Mouse (Mus musculus) neural tube, embryonic 12.5 days (tissue): Measurements from ENCODE around the gene Lmnb2. TPM values are rescaled to one million over a fixed set of nuclear protein-coding genes. Genes with fewer than 3 reads are reported as not detected.

ENCODE experiments used
- ATAC-seq: fragments of 200-750 bp; cut with Nextera tagmentation; 2 replicates; pipeline ENCODE4 v1.8.0; 2017; ENCODE audit warnings: low read depth, mild to moderate bottlenecking, moderate TSS enrichment, moderate library complexity; ENCODE audit not compliant: low FRiP score
- H3K27ac ChIP-seq: fragments of 300-500 bp; sonication (generic); 2 replicates; pipeline ENCODE4 v1.5.1; 2016
- H3K27me3 ChIP-seq: fragments of 300-500 bp; sonication (generic); replicated peaks from 2 replicates; pipeline ENCODE4 v1.6.1; 2016; ENCODE audit warnings: mild to moderate bottlenecking
- H3K36me3 ChIP-seq: fragments of 300-500 bp; sonication (generic); 2 replicates; pipeline ENCODE4 v1.6.1; 2016; ENCODE audit warnings: mild to moderate bottlenecking
- H3K4me1 ChIP-seq: fragments of 300-500 bp; sonication (generic); 2 replicates; pipeline ENCODE4 v1.6.1; 2016
- H3K4me2 ChIP-seq: fragments of 300-500 bp; sonication (generic); replicated peaks from 2 replicates; pipeline ENCODE4 v1.6.1; 2016; ENCODE audit warnings: mild to moderate bottlenecking
- H3K4me3 ChIP-seq: fragments of 300-500 bp; sonication (generic); 2 replicates; pipeline ENCODE4 v1.5.1; 2016
- H3K9ac ChIP-seq: fragments of 300-500 bp; sonication (generic); 2 replicates; pipeline ENCODE4 v1.6.1; 2016; ENCODE audit warnings: mild to moderate bottlenecking
- H3K9me3 ChIP-seq: fragments of 300-500 bp; sonication (generic); 2 replicates; pipeline ENCODE4 v1.6.1; 2016; ENCODE audit warnings: mild to moderate bottlenecking
- WGBS: fragments of 180-500 bp; shearing (Covaris S2); methylation state at CpG from one replicate; pipeline ENCODE4 v1.1.7; 2016; 5-methylcytosine and 5-hydroxymethylcytosine counted together
- polyA plus RNA-seq: library from polyadenylated mRNA; unstranded; fragments of >200 nt; fragmentation: Nextera tagmentation; extraction: Ambion mirVana; gene quantifications from 2 replicates; pipeline ENCODE4 v1.2.1, GENCODE M21; 2016

Lmnb2 gene
- polyA plus RNA-seq, 1 experiment from 2014 or later, result 57.1 TPM

GRCm38 (mm10) chr10:80942919-80943318 lies 24.9 kb upstream of the Lmnb2 start:
- Histone ChIP-seq H3K27ac (no peak overlapping the region), H3K27me3 (peaks cover 15% of the 10 kb centered on the region), H3K4me2 (no peak overlapping the region), H3K9me3 (no peaks in the 10 kb centered on the region), H3K36me3 (no peaks in the 10 kb centered on the region), H3K4me1 (peaks cover 32% of the 10 kb centered on the region), H3K4me3 (no peak overlapping the region), H3K9ac (no peak overlapping the region)
- no peak for ATAC-seq
- 63% methylated on average over 8 of the region's 8 CpGs for WGBS

GRCm38 (mm10) chr10:80940988-80941347 lies 22.9 kb upstream of the Lmnb2 start:
- Histone ChIP-seq H3K27ac (no peak overlapping the region), H3K4me2 (no peak overlapping the region), H3K36me3 (no peaks in the 10 kb centered on the region), H3K4me1 (peaks cover 46% of the 10 kb centered on the region), H3K4me3 (no peak overlapping the region), H3K9ac (no peak overlapping the region), H3K27me3 (peaks cover 34% of the 10 kb centered on the region), H3K9me3 (no peaks in the 10 kb centered on the region)
- no peak for ATAC-seq
- WGBS, result 74% methylated on average over 2 of the region's 2 CpGs

GRCm38 (mm10) chr10:80940320-80940987 lies 22.4 kb upstream of the Lmnb2 start:
- Histone ChIP-seq H3K27me3 (peaks cover 39% of the 10 kb centered on the region), H3K36me3 (no peaks in the 10 kb centered on the region), H3K27ac (no peak overlapping the region), H3K4me3 (no peak overlapping the region), H3K4me1 (peaks cover 51% of the 10 kb centered on the region), H3K9ac (no peak overlapping the region), H3K4me2 (peak overlapping the region; percentile 64), H3K9me3 (no peaks in the 10 kb centered on the region)
- WGBS, result 42% methylated on average over 8 of the region's 8 CpGs
- no peak for ATAC-seq

- ATAC-seq, result peak; percentile 31
- Histone ChIP-seq H3K27me3 (peaks cover 46% of the 10 kb centered on the region), H3K36me3 (no peaks in the 10 kb centered on the region), H3K4me1 (peaks cover 55% of the 10 kb centered on the region), H3K4me2 (peak overlapping the region; percentile 64), H3K9ac (peak overlapping the region; percentile 47), H3K4me3 (peak overlapping the region; percentile 28), H3K9me3 (no peaks in the 10 kb centered on the region), H3K27ac (no peak overlapping the region)
- WGBS, result 7% methylated on average over 28 of the region's 28 CpGs
These were observed 21.6 kb upstream of the Lmnb2 start for GRCm38 (mm10) chr10:80939671-80940070.

- ATAC-seq, result peak; percentile 27
- Histone ChIP-seq H3K27me3 (peaks cover 53% of the 10 kb centered on the region), H3K36me3 (no peaks in the 10 kb centered on the region), H3K9ac (peak overlapping the region; percentile 41), H3K4me1 (peaks cover 55% of the 10 kb centered on the region), H3K4me3 (no peak overlapping the region), H3K27ac (no peak overlapping the region), H3K9me3 (no peaks in the 10 kb centered on the region), H3K4me2 (peak overlapping the region; percentile 64)
- 10% methylated on average over 15 of the region's 15 CpGs for WGBS
These were observed 20.9 kb upstream of the Lmnb2 start for GRCm38 (mm10) chr10:80938831-80939550.

GRCm38 (mm10) chr10:80937646-80938045 lies 19.6 kb upstream of the Lmnb2 start:
- WGBS, result 38% methylated on average over 8 of the region's 8 CpGs
- Histone ChIP-seq H3K4me1 (peaks cover 67% of the 10 kb centered on the region), H3K27ac (no peak overlapping the region), H3K36me3 (no peaks in the 10 kb centered on the region), H3K9me3 (no peaks in the 10 kb centered on the region), H3K4me2 (peak overlapping the region; percentile 31), H3K27me3 (peaks cover 66% of the 10 kb centered on the region), H3K4me3 (no peak overlapping the region), H3K9ac (0 out of 2 replicates have a peak overlapping the region, but pooled peaks have one; percentile 17)
- ATAC-seq, result no peak

- Histone ChIP-seq H3K4me2 (peak overlapping the region; percentile 57), H3K27me3 (peaks cover 75% of the 10 kb centered on the region), H3K4me1 (peaks cover 75% of the 10 kb centered on the region), H3K9ac (no peak overlapping the region; the same call in 1 of the 2 replicates), H3K9me3 (no peaks in the 10 kb centered on the region), H3K36me3 (no peaks in the 10 kb centered on the region), H3K4me3 (no peak overlapping the region), H3K27ac (no peak overlapping the region)
- no peak for ATAC-seq
- 18% methylated on average over 6 of the region's 6 CpGs for WGBS
These were observed 18.7 kb upstream of the Lmnb2 start for GRCm38 (mm10) chr10:80936810-80937164.

GRCm38 (mm10) chr10:80936135-80936809 lies 18.2 kb upstream of the Lmnb2 start:
- WGBS, result under 1% methylated on average over 37 of the region's 37 CpGs
- peak overlapping the region; percentile 27; the same call in 1 of the 2 replicates for H3K9ac ChIP-seq
- H3K4me1 ChIP-seq, result peaks cover 80% of the 10 kb centered on the region
- peak; percentile 54 for ATAC-seq
- H3K4me3 ChIP-seq, result peak overlapping the region; percentile 25
- H3K27me3 ChIP-seq, result peaks cover 78% of the 10 kb centered on the region
- H3K36me3 ChIP-seq, result no peaks in the 10 kb centered on the region
- peak overlapping the region; percentile 57 for H3K4me2 ChIP-seq
- no peaks in the 10 kb centered on the region for H3K9me3 ChIP-seq
- 0 out of 2 replicates have a peak overlapping the region, but pooled peaks have one; percentile 11 for H3K27ac ChIP-seq

- H3K4me3 ChIP-seq, result 0 out of 2 replicates have a peak overlapping the region, but pooled peaks have one; percentile 25
- no peaks in the 10 kb centered on the region for H3K36me3 ChIP-seq
- H3K27me3 ChIP-seq, result peaks cover 78% of the 10 kb centered on the region
- no peak for ATAC-seq
- H3K27ac ChIP-seq, result no peak overlapping the region
- peaks cover 84% of the 10 kb centered on the region for H3K4me1 ChIP-seq
- WGBS, result 3% methylated on average over 17 of the region's 17 CpGs
- peak overlapping the region; percentile 57 for H3K4me2 ChIP-seq
- H3K9ac ChIP-seq, result no peak overlapping the region
- no peaks in the 10 kb centered on the region for H3K9me3 ChIP-seq
These were observed 17.7 kb upstream of the Lmnb2 start for GRCm38 (mm10) chr10:80935698-80936097.

- ATAC-seq, result no peak
- peaks cover 81% of the 10 kb centered on the region for H3K27me3 ChIP-seq
- 2% methylated on average over 3 of the region's 3 CpGs for WGBS
- H3K36me3 ChIP-seq, result no peaks in the 10 kb centered on the region
- H3K4me1 ChIP-seq, result peaks cover 84% of the 10 kb centered on the region
- H3K4me2 ChIP-seq, result peak overlapping the region; percentile 57
- no peak overlapping the region for H3K4me3 ChIP-seq
- H3K27ac ChIP-seq, result no peak overlapping the region
- H3K9ac ChIP-seq, result no peak overlapping the region
- H3K9me3 ChIP-seq, result no peaks in the 10 kb centered on the region
These were observed 17.2 kb upstream of the Lmnb2 start for GRCm38 (mm10) chr10:80935241-80935640.

GRCm38 (mm10) chr10:80934136-80934985 lies 16.3 kb upstream of the Lmnb2 start:
- H3K27me3 ChIP-seq, result peaks cover 81% of the 10 kb centered on the region
- H3K4me3 ChIP-seq, result no peak overlapping the region

More at GRCm38 (mm10) chr10:80934136-80934985, 16.3 kb upstream of the Lmnb2 start:
- H3K9ac ChIP-seq, result no peak overlapping the region
- WGBS, result 31% methylated on average over 14 of the region's 14 CpGs
- H3K4me2 ChIP-seq, result peak overlapping the region; percentile 88; the same call in 1 of the 2 replicates
- H3K9me3 ChIP-seq, result no peaks in the 10 kb centered on the region
- no peak for ATAC-seq
- no peak overlapping the region for H3K27ac ChIP-seq
- peaks cover 81% of the 10 kb centered on the region for H3K4me1 ChIP-seq
- H3K36me3 ChIP-seq, result no peaks in the 10 kb centered on the region
